Mouse (Mus musculus): Measurements from ENCODE around the gene Cdk9.

DNA sequence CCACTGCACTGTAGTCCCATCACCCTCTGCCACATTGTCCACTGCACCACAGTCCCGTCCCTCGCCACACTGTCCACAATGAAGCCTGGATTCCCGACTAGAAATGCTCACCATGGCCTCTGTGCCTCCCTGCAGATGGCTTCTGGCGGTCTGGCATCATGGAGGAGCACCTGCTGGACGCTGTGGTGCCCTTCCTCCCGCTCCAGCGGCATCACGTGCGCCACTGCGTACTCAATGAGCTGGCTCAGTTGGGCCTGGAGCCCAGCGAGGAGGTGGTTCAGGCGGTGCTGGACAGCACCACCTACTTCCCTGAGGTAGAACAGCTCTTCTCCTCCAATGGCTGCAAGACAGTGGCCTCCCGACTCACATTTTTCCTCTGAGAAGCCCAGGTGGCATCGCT lies 48.5 kb upstream of the Cdk9 start:
- TF ChIP-seq CTCF (IDR thresholded peaks at IDR 0.05; ENCODE audit: low read depth) (no peak), EP300 (IDR thresholded peaks at IDR 0.05; ENCODE audit: low read depth) (no peak)

Measured in liver, embryonic 14.5 days (tissue).